Comparison of ENCODE assay signal across 16 mouse cellular contexts in genomic region chr11:109678291-109678690, GRCm38 (mm10). TPM values are rescaled to one million over a fixed set of nuclear protein-coding genes. Genes with fewer than 3 reads are reported as not detected.
"Had no signal": no experiment of that assay in that cellular context is flagged by ENCODE, and none has a peak within 500 bp of the region (broad histone marks: within the 10 kb centered on the region; RNA-seq: fewer than 3 reads in every experiment).

No protein-coding gene starts in this region.

- H3K4me3 ChIP-seq: kidney, embryonic 15.5 days; limb, embryonic 15.5 days; liver, embryonic 12.5 days; midbrain, embryonic 13.5 days; myocyte; neural tube, embryonic 12.5 days; stomach, embryonic 15.5 days had no signal

- H3K27me3 ChIP-seq: kidney, embryonic 15.5 days; limb, embryonic 15.5 days; liver, embryonic 12.5 days; neural tube, embryonic 12.5 days; stomach, embryonic 15.5 days had no signal

- H3K9ac ChIP-seq: kidney, embryonic 15.5 days; limb, embryonic 15.5 days; liver, embryonic 12.5 days; lung, embryonic 14.5 days; midbrain, embryonic 13.5 days; neural tube, embryonic 12.5 days; stomach, embryonic 15.5 days had no signal

- H3K36me3 ChIP-seq: kidney, embryonic 15.5 days; limb, embryonic 15.5 days; liver, embryonic 12.5 days; midbrain, embryonic 13.5 days; neural tube, embryonic 12.5 days; stomach, embryonic 15.5 days had no signal

- H3K27ac ChIP-seq: kidney, embryonic 15.5 days; limb, embryonic 15.5 days; liver, embryonic 12.5 days; midbrain, embryonic 13.5 days; neural tube, embryonic 12.5 days; stomach, embryonic 15.5 days had no signal

- DNase-seq: kidney, adult 2 months; kidney, postnatal 14 days; lung, embryonic 14.5 days; lung, postnatal 10 days; retina, postnatal 1 day; right cerebral cortex, postnatal 14 days; thymus, adult 2 months; thymus, postnatal 25 days had no signal

- H3K9me3 ChIP-seq: kidney, embryonic 15.5 days; limb, embryonic 15.5 days; liver, embryonic 12.5 days; midbrain, embryonic 13.5 days; neural tube, embryonic 12.5 days; stomach, embryonic 15.5 days had no signal

- H3K4me2 ChIP-seq: kidney, embryonic 15.5 days; limb, embryonic 15.5 days; liver, embryonic 12.5 days; lung, embryonic 14.5 days; midbrain, embryonic 13.5 days; neural tube, embryonic 12.5 days; stomach, embryonic 15.5 days had no signal

- ATAC-seq: liver, embryonic 12.5 days; midbrain, embryonic 13.5 days had no signal

- H3K4me1 ChIP-seq: liver, embryonic 12.5 days; midbrain, embryonic 13.5 days; neural tube, embryonic 12.5 days; stomach, embryonic 15.5 days had no signal

RNA-seq across cellular contexts. Expression of gene Fam20a, which starts 43.8 kb away (rescaled TPM):
- total RNA-seq: neutrophil, adult 5-6 weeks had no signal
